Mouse (Mus musculus) kidney, embryonic 14.5 days (tissue): ENCODE data around the gene Cpn1. TPM values are rescaled to one million over a fixed set of nuclear protein-coding genes. Genes with fewer than 3 reads are reported as not detected.

Experiments used
- ATAC-seq: fragments of 200-750 bp; cut with Nextera tagmentation; 2 replicates; pipeline ENCODE4 v1.8.0; 2017; ENCODE audit warnings: moderate number of reproducible peaks, mild to moderate bottlenecking, moderate TSS enrichment, moderate library complexity; ENCODE audit not compliant: low FRiP score, low TSS enrichment
- H3K27ac ChIP-seq: fragments of 300-500 bp; sonication (generic); 2 replicates; pipeline ENCODE4 v1.5.1; 2014; ENCODE audit warnings: low read depth, mild to moderate bottlenecking, low read length, moderate library complexity, mixed read lengths
- H3K27me3 ChIP-seq: fragments of 300-500 bp; sonication (generic); 2 replicates; pipeline ENCODE4 v1.6.1; 2014; ENCODE audit warnings: mild to moderate bottlenecking, low read length; ENCODE audit not compliant: control insufficient read depth, insufficient read depth
- H3K36me3 ChIP-seq: fragments of 300-500 bp; sonication (generic); 2 replicates; pipeline ENCODE4 v1.6.1; 2014; ENCODE audit warnings: low read length, mixed read lengths; ENCODE audit not compliant: control insufficient read depth, insufficient read depth
- H3K4me1 ChIP-seq: fragments of 300-500 bp; sonication (generic); 2 replicates; pipeline ENCODE4 v1.6.1; 2014; ENCODE audit warnings: low read length, mixed read lengths; ENCODE audit not compliant: control insufficient read depth, insufficient read depth
- H3K4me2 ChIP-seq: fragments of 300-500 bp; sonication (generic); replicated peaks from 2 replicates; pipeline ENCODE4 v1.6.1; 2014; ENCODE audit warnings: low read depth, mild to moderate bottlenecking, low read length
- H3K4me3 ChIP-seq: fragments of 300-500 bp; sonication (generic); 2 replicates; pipeline ENCODE4 v1.5.1; 2014; ENCODE audit warnings: mild to moderate bottlenecking, low read length
- H3K9ac ChIP-seq: fragments of 300-500 bp; sonication (generic); 2 replicates; pipeline ENCODE4 v1.6.1; 2014; ENCODE audit warnings: low read depth, mild to moderate bottlenecking, low read length, moderate library complexity
- H3K9me3 ChIP-seq: fragments of 300-500 bp; sonication (generic); 2 replicates; pipeline ENCODE4 v1.6.1; 2016; ENCODE audit warnings: low read length; ENCODE audit not compliant: control insufficient read depth
- WGBS: fragments of 180-500 bp; shearing (Covaris S2); extraction: QIAGEN DNeasy Blood & Tissue Kit; methylation state at CpG from one replicate; pipeline ENCODE4 v1.1.7; 2014; 5-methylcytosine and 5-hydroxymethylcytosine counted together
- polyA plus RNA-seq: library from polyadenylated mRNA; unstranded; fragments of >200 nt; fragmentation: Nextera tagmentation; extraction: Ambion mirVana; gene quantifications from 2 replicates; pipeline ENCODE4 v1.2.1, GENCODE M21; 2014

The Cpn1 gene
- polyA plus RNA-seq, 1 experiment from 2014 or later = 32.3 TPM

DNA sequence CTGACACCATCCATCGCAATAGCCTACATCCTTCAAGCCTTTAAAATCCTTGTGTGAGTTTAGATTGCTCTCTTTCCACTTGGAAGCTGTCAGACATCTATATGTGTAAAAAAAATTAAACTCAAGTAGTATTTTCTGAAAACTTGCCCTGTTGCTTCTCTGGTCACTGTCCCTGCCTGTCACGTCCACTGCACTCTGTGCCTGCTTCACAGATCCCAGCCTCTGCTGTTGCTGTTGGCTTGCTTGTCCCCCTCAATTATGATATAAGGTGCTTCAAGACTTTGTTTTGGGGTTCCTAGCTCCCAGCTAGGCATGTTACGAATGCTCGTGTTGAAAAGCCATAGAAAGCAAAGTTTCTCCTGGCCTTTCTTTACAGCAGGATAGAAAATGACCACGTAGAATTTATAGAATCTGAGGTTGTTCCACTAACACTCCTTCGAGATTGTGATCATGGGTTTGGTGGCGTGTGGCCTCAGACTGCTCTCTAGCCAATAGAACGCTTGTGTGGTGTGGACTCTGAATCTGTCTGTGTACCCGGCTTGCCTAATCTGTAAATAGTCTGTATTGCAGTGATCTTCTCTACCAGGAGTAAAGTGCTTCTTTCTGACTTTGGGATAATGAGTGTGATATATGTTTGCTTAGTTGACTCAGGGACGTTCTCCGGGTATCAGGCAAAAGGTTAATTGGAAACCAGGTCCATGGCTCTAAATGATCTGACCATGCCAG is 12.6 kb upstream of the Cpn1 start:
- ATAC-seq = no peak
- Histone ChIP-seq H3K27me3 (no peaks in the 10 kb centered on the region), H3K9me3 (no peaks in the 10 kb centered on the region), H3K4me1 (no peaks in the 10 kb centered on the region), H3K4me2 (no peak overlapping the region), H3K4me3 (no peak overlapping the region), H3K36me3 (no peaks in the 10 kb centered on the region), H3K27ac (no peak overlapping the region), H3K9ac (no peak overlapping the region)
- WGBS = 78% methylated on average over 11 of the region's 11 CpGs

DNA sequence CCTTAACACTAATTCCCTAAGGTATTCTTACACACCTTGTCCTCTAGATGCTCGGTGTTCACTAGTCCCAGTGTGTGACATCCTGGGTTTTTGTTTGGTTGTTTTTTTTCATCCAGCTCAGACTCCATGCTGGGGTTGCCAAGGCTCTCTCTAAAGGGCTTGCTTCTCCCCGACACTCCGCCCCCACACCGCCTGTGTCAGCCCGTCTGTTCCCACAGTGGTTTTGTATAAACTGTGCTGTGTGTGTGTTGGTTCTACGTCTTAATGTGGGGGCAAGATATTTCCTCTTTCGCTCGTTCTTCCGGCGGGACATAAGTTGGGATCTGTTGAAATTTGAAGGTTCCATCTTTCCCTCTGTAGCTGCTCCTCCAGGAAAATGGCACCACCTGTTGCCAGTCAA is 11.7 kb upstream of the Cpn1 start:
- no peak overlapping the region for H3K4me3 ChIP-seq
- WGBS = 85% methylated on average over 10 of the region's 10 CpGs

DNA sequence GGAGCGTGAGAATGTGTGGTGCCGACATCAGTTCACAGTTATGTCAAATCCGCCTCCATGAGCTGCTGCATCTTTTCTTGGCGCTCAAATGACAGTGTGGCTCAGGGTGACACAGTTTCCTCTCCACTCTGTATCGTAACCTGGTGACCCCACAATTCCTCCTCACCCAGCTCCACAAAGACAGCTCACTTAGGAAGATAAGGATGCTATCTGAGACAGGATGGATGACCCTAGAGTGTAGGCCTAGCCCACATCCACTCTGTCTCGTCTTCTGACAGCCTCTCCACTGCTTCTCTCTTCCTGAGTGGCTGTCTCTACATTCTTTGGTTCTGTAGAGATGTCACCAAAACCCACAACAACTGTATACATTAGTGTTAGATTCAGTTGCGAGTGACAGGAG is 9.1 kb upstream of the Cpn1 start:
- Histone ChIP-seq H3K36me3 (no peaks in the 10 kb centered on the region), H3K4me1 (no peaks in the 10 kb centered on the region), H3K9ac (no peak overlapping the region), H3K27ac (no peak overlapping the region), H3K27me3 (no peaks in the 10 kb centered on the region), H3K4me2 (no peak overlapping the region), H3K9me3 (no peaks in the 10 kb centered on the region), H3K4me3 (no peak overlapping the region)
- no peak for ATAC-seq
- 85% methylated on average over 7 of the region's 7 CpGs for WGBS

More for the DNA sequence above, 11.7 kb upstream of the Cpn1 start:
- Histone ChIP-seq H3K4me1 (no peaks in the 10 kb centered on the region), H3K4me2 (no peak overlapping the region), H3K27me3 (no peaks in the 10 kb centered on the region), H3K9me3 (no peaks in the 10 kb centered on the region), H3K36me3 (no peaks in the 10 kb centered on the region), H3K9ac (no peak overlapping the region), H3K27ac (no peak overlapping the region)
- no peak for ATAC-seq

DNA sequence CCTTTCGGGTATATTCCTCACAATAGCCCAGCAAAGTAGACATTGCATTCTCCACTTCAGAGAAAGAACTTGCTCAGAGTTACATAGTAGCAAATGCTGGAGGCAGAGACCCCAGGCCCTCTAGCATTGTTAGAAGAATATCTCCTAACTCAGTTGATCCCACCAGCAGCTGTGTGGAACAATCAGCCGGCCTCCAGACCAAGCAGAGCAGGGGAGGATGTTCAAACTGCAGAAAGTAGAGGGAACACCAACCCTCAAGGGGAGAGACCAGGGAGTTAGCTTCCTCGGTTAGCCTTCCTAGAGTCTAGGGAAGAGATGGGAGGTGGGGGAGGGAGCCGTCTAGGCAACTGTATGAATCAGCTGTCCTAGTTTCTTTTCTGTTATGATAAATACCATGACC is 6.1 kb upstream of the Cpn1 start:
- H3K9ac ChIP-seq = no peak overlapping the region
- ATAC-seq = no peak
- no peaks in the 10 kb centered on the region for H3K27me3 ChIP-seq
- no peak overlapping the region for H3K4me2 ChIP-seq
- H3K4me1 ChIP-seq = no peaks in the 10 kb centered on the region
- no peaks in the 10 kb centered on the region for H3K36me3 ChIP-seq
- WGBS = 71% methylated on average over 4 of the region's 4 CpGs
- H3K9me3 ChIP-seq = no peaks in the 10 kb centered on the region
- no peak overlapping the region for H3K4me3 ChIP-seq
- H3K27ac ChIP-seq = no peak overlapping the region

DNA sequence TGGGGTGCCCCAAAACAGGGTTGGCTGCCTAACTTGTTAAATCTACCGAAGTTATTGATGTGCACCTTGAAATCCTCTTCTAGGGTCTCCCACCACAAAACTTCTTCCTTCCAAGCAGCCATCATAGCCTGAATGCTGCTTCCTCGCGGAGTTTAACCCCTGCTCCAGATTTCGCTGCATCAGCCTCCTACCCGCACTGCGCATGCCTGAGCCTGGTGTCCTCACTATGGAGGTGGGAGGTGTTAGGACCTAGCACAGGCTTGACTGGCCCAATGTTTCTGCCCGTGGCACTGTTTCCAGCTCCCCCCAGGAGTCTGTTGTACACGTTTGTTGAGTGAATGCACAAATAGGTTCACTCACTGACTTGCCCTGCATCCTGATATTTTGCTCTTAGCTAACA is 4.0 kb upstream of the Cpn1 start:
- H3K9ac ChIP-seq = no peak overlapping the region
- no peaks in the 10 kb centered on the region for H3K9me3 ChIP-seq
- no peaks in the 10 kb centered on the region for H3K36me3 ChIP-seq
- 85% methylated on average over 8 of the region's 8 CpGs for WGBS
- no peak for ATAC-seq
- no peak overlapping the region for H3K4me3 ChIP-seq
- H3K27me3 ChIP-seq = no peaks in the 10 kb centered on the region
- H3K4me1 ChIP-seq = no peaks in the 10 kb centered on the region; the same call in 1 of the 2 replicates
- no peak overlapping the region for H3K4me2 ChIP-seq
- H3K27ac ChIP-seq = no peak overlapping the region

DNA sequence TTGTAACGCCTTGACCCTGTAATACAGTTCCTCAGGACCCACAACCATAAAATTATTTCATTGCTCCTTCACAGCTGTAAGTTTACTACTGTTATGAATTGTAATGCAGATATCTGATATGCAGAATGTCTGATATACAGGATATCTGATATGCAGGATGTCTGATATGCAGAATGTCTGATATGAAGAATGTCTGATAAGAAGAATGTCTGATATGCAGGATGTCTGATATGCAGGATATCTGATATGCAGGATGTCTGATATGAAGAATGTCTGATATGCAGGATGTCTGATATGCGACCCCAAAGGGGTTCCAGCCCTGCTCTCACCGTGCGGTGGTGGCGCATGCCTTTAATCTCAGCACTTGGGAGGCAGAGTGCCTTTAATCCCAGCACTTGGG is 4.4 kb downstream of the Cpn1 start:
- H3K9ac ChIP-seq = no peak overlapping the region
- H3K36me3 ChIP-seq = no peaks in the 10 kb centered on the region
- no peak overlapping the region for H3K4me2 ChIP-seq
- no peak overlapping the region for H3K27ac ChIP-seq
- no peak for ATAC-seq
- H3K4me3 ChIP-seq = no peak overlapping the region
- H3K9me3 ChIP-seq = no peaks in the 10 kb centered on the region
- H3K4me1 ChIP-seq = no peaks in the 10 kb centered on the region; the same call in 1 of the 2 replicates
- WGBS = 85% methylated on average over 5 of the region's 5 CpGs
- H3K27me3 ChIP-seq = no peaks in the 10 kb centered on the region

DNA sequence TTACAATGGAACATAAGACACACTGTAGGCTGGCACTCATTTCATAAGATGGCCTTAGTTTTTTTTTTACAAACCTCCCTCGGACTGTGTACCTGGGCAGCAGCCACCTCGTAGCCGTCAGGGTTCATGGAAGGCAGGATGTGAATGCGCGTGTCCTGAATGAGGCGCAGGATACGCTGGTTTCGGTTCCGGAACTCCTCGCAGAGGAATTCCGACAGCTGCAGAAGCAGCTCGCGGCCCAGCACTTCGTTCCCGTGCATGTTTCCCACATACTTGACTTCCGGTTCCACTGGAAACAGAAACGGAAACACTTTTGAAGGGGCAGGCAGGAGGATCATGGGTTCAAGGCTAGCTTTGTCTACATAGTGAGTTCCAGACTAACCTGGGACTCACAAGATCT is 5.6 kb downstream of the Cpn1 start:
- no peak overlapping the region for H3K27ac ChIP-seq
- H3K4me2 ChIP-seq = no peak overlapping the region
- no peaks in the 10 kb centered on the region for H3K4me1 ChIP-seq
- no peak for ATAC-seq
- H3K9ac ChIP-seq = no peak overlapping the region
- no peaks in the 10 kb centered on the region for H3K36me3 ChIP-seq
- no peaks in the 10 kb centered on the region for H3K27me3 ChIP-seq
- no peak overlapping the region for H3K4me3 ChIP-seq
- WGBS = 94% methylated on average over 17 of the region's 17 CpGs
- H3K9me3 ChIP-seq = no peaks in the 10 kb centered on the region

DNA sequence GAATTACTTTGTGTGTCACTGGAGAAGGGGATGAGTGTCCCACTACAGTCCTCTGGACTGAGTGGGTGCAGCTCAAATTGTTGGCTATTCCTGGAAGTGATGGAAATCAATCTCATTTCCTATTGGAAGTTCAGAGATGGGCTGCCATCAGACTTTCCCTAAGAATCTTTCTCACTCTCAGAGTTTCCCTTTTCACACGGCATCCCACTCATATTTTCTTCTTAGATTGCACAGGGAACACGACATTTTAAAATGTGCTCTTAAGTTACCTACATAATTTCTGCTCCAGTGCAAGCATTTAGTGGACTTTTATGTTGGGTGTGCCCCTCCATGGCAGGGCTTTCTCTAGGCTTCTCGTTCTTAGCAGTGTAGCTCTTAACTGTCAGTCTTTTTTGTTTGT is 8.6 kb downstream of the Cpn1 start:
- Histone ChIP-seq H3K27ac (no peak overlapping the region), H3K27me3 (no peaks in the 10 kb centered on the region), H3K4me3 (no peak overlapping the region), H3K9me3 (no peaks in the 10 kb centered on the region), H3K4me1 (no peaks in the 10 kb centered on the region), H3K4me2 (no peak overlapping the region), H3K36me3 (no peaks in the 10 kb centered on the region), H3K9ac (no peak overlapping the region)
- 64% methylated on average over 3 of the region's 3 CpGs for WGBS
- no peak for ATAC-seq

DNA sequence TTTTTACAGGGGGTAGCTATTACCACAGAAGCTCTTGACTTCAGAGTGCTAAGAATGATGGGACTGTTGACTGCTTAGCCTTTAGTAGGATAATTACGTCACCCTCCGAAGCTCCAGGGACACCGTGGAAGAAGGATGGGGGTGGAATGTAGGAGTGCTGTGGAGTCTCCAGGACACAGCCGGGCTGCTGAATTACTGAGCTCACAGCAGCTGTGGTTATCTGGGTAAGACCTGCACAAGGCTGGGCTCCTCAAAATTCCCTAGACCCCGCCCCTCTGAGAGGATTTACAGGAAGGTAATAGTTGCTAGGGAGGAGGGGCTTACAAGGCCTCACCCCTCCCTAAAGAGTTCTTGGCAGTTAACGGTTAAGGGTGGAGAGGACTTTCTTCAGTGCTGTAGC is 9.7 kb downstream of the Cpn1 start:
- ATAC-seq = no peak
- 49% methylated on average over 6 of the region's 6 CpGs for WGBS
- no peak overlapping the region for H3K4me2 ChIP-seq
- no peak overlapping the region for H3K4me3 ChIP-seq
- no peaks in the 10 kb centered on the region for H3K36me3 ChIP-seq
- no peak overlapping the region for H3K27ac ChIP-seq
- no peaks in the 10 kb centered on the region for H3K9me3 ChIP-seq
- no peak overlapping the region for H3K9ac ChIP-seq
- H3K27me3 ChIP-seq = no peaks in the 10 kb centered on the region
- H3K4me1 ChIP-seq = no peaks in the 10 kb centered on the region
